Mouse (Mus musculus): ENCODE measurements around the gene Dach1. TPM values are rescaled to one million over a fixed set of nuclear protein-coding genes. Genes with fewer than 3 reads are reported as not detected.

Gene Dach1
- polyA plus RNA-seq, 1 experiment from 2014 or later = 13.6 TPM

GRCm38 (mm10) chr14:98002021-98002680 is 167.4 kb downstream of the Dach1 start:
- Histone ChIP-seq H3K9me3 (no peaks in the 10 kb centered on the region), H3K27ac (no peak overlapping the region), H3K4me1 (replicated peaks) (no peaks in the 10 kb centered on the region), H3K36me3 (no peaks in the 10 kb centered on the region), H3K27me3 (no peaks in the 10 kb centered on the region), H3K4me2 (replicated peaks) (no peak overlapping the region), H3K9ac (replicated peaks) (no peak overlapping the region), H3K4me3 (replicated peaks) (no peak overlapping the region)
- no peak for ATAC-seq
- 69% methylated on average over 1 of the region's 1 CpGs for WGBS

DNA sequence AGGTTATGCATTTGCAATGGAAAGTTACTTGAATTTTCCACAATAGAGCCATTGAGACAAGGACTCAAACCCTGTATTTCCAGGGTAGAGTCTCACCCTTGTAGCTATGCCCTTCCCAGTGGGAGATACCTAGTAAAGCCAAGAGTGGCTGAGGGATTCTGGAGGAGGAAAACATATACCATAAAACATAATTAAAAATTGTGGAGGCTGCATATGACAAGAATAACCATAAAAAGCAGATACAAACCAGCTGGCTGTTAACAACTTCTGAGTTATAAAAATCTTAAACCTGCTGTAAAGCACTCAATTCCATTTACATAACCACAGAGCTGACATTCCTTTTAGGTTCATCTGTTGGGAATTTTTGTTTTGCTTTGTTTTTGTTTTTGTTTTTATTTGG is 171.0 kb downstream of the Dach1 start:
- ATAC-seq = no peak
- Histone ChIP-seq H3K36me3 (no peaks in the 10 kb centered on the region), H3K9me3 (no peaks in the 10 kb centered on the region), H3K9ac (replicated peaks) (no peak overlapping the region), H3K4me3 (replicated peaks) (no peak overlapping the region), H3K4me1 (replicated peaks) (no peaks in the 10 kb centered on the region), H3K27me3 (no peaks in the 10 kb centered on the region), H3K4me2 (replicated peaks) (no peak overlapping the region), H3K27ac (no peak overlapping the region)

- Histone ChIP-seq H3K4me1 (replicated peaks) (peaks cover 7% of the 10 kb centered on the region; the same call in 1 of the 2 replicates), H3K27ac (no peak overlapping the region), H3K27me3 (no peaks in the 10 kb centered on the region), H3K9me3 (no peaks in the 10 kb centered on the region), H3K4me2 (replicated peaks) (no peak overlapping the region), H3K4me3 (replicated peaks) (no peak overlapping the region), H3K9ac (replicated peaks) (no peak overlapping the region), H3K36me3 (no peaks in the 10 kb centered on the region)
- no peak for ATAC-seq
- 88% methylated on average over 3 of the region's 3 CpGs for WGBS
Observed at GRCm38 (mm10) chr14:97983251-97983650, 186.3 kb downstream of the Dach1 start.

GRCm38 (mm10) chr14:97982676-97983075 is 186.9 kb downstream of the Dach1 start:
- Histone ChIP-seq H3K4me1 (replicated peaks) (peaks cover 7% of the 10 kb centered on the region; the same call in 1 of the 2 replicates), H3K9ac (replicated peaks) (no peak overlapping the region), H3K27me3 (no peaks in the 10 kb centered on the region), H3K27ac (no peak overlapping the region), H3K4me3 (replicated peaks) (no peak overlapping the region), H3K4me2 (replicated peaks) (no peak overlapping the region), H3K9me3 (no peaks in the 10 kb centered on the region), H3K36me3 (no peaks in the 10 kb centered on the region)
- no peak for ATAC-seq
- 80% methylated on average over 6 of the region's 6 CpGs for WGBS

- no peak overlapping the region for H3K27ac ChIP-seq
- H3K4me3 ChIP-seq (replicated peaks) = no peak overlapping the region
- H3K36me3 ChIP-seq = no peaks in the 10 kb centered on the region
- no peaks in the 10 kb centered on the region for H3K27me3 ChIP-seq
- no peaks in the 10 kb centered on the region for H3K9me3 ChIP-seq
- H3K4me1 ChIP-seq (replicated peaks) = peaks cover 19% of the 10 kb centered on the region
- H3K4me2 ChIP-seq (replicated peaks) = no peak overlapping the region
- ATAC-seq = no peak
- H3K9ac ChIP-seq (replicated peaks) = no peak overlapping the region
- 22% methylated on average over 4 of the region's 4 CpGs for WGBS
Observed at GRCm38 (mm10) chr14:97980879-97981278, 188.7 kb downstream of the Dach1 start.

DNA sequence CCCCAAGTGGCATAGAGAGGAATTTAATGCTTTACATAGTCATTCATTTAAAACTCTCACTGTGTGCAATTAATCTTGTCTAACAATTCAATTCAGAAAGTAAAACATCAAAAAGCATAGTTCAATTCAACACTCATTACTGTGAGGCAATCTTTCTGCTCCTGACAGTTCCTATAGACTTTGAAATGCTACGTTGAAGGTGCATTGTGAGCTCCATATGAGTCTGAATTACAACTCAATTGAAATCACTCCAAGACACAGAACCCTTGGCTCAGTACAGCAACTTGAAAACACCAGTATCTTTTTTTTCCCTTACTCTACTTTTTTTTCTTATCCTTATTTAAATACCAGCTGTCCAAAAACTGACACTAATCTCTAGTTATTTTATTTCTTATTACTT is 193.5 kb downstream of the Dach1 start:
- no peak overlapping the region for H3K27ac ChIP-seq
- no peaks in the 10 kb centered on the region for H3K36me3 ChIP-seq
- H3K9me3 ChIP-seq = no peaks in the 10 kb centered on the region
- H3K4me1 ChIP-seq (replicated peaks) = peaks cover 21% of the 10 kb centered on the region
- no peak overlapping the region for H3K4me3 ChIP-seq (replicated peaks)
- ATAC-seq = no peak
- no peak overlapping the region for H3K4me2 ChIP-seq (replicated peaks)
- no peak overlapping the region for H3K9ac ChIP-seq (replicated peaks)
- 6% methylated on average over 1 of the region's 1 CpGs for WGBS
- no peaks in the 10 kb centered on the region for H3K27me3 ChIP-seq

DNA sequence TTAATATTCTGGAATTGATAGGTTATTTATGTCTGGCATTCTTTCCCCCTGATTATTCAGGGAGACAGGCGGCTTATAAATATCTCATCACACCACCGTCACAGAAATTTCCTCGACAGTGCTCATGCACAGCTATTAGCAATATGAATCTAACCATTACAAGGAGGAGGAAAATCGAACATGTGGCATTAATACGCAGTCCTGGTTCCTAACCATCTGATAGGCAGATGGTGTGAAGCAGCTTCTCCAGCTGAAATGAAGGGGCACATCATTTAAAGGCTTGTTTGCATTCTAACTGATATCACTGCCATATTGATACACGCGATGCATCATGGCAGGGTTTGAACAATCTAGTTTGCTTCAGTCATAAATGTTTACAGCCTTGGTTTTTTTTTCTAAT is 194.1 kb downstream of the Dach1 start:
- H3K27ac ChIP-seq = no peak overlapping the region; the same call in 1 of the 2 replicates

DNA sequence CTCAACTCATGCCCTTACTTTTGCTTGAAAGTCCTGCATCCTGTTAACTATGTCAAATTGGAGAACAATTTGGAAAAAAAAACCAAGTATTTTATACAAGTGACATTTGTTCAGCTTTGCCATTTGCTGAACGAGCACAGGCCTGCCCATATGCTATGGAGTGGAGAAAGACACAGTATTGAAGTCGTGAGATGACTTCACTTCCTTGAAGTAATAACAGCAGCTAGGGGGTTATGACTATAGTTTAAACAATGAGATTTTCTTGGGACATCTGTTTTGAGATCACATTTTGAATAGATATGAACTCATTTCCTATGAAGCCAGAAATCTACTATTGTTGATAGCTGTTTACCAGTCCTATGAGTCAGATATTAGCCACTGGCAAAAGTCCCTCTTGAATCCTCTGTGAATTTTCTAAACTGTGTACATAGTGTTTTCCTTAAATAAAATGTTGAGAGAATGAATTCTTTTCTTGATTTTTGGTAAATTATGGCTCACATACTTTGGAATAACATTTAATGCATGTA is 205.0 kb downstream of the Dach1 start:
- no peak overlapping the region for H3K4me3 ChIP-seq (replicated peaks)
- peaks cover 22% of the 10 kb centered on the region for H3K4me1 ChIP-seq (replicated peaks)
- no peak for ATAC-seq
- WGBS = 68% methylated on average over 2 of the region's 2 CpGs
- no peaks in the 10 kb centered on the region for H3K27me3 ChIP-seq
- no peak overlapping the region for H3K4me2 ChIP-seq (replicated peaks)
- H3K9me3 ChIP-seq = no peaks in the 10 kb centered on the region
- no peak overlapping the region for H3K9ac ChIP-seq (replicated peaks)
- no peaks in the 10 kb centered on the region for H3K36me3 ChIP-seq
- no peak overlapping the region for H3K27ac ChIP-seq

More for the DNA sequence above, 194.1 kb downstream of the Dach1 start:
- WGBS = 57% methylated on average over 7 of the region's 7 CpGs
- H3K9me3 ChIP-seq = no peaks in the 10 kb centered on the region
- no peak overlapping the region for H3K4me2 ChIP-seq (replicated peaks)
- no peaks in the 10 kb centered on the region for H3K27me3 ChIP-seq
- no peaks in the 10 kb centered on the region for H3K36me3 ChIP-seq
- H3K4me3 ChIP-seq (replicated peaks) = no peak overlapping the region
- peaks cover 16% of the 10 kb centered on the region for H3K4me1 ChIP-seq (replicated peaks)
- no peak for ATAC-seq
- no peak overlapping the region for H3K9ac ChIP-seq (replicated peaks)

- Histone ChIP-seq H3K4me3 (replicated peaks) (no peak overlapping the region), H3K9ac (replicated peaks) (no peak overlapping the region), H3K9me3 (no peaks in the 10 kb centered on the region), H3K4me2 (replicated peaks) (no peak overlapping the region), H3K4me1 (replicated peaks) (peaks cover 22% of the 10 kb centered on the region), H3K36me3 (no peaks in the 10 kb centered on the region), H3K27me3 (no peaks in the 10 kb centered on the region), H3K27ac (no peak overlapping the region)
- ATAC-seq = peak; percentile 78
- WGBS = 42% methylated on average over 6 of the region's 6 CpGs
Observed at GRCm38 (mm10) chr14:97963624-97964023, 205.9 kb downstream of the Dach1 start.

- H3K9ac ChIP-seq (replicated peaks) = no peak overlapping the region
- no peak overlapping the region for H3K27ac ChIP-seq
- H3K4me3 ChIP-seq (replicated peaks) = no peak overlapping the region
- H3K36me3 ChIP-seq = no peaks in the 10 kb centered on the region
- WGBS = 96% methylated on average over 1 of the region's 1 CpGs
- no peaks in the 10 kb centered on the region for H3K9me3 ChIP-seq
- H3K4me2 ChIP-seq (replicated peaks) = no peak overlapping the region
- peaks cover 20% of the 10 kb centered on the region for H3K4me1 ChIP-seq (replicated peaks)
- no peak for ATAC-seq
- H3K27me3 ChIP-seq = no peaks in the 10 kb centered on the region
Observed at GRCm38 (mm10) chr14:97956356-97956755, 213.2 kb downstream of the Dach1 start.

GRCm38 (mm10) chr14:97945471-97945870 is 224.1 kb downstream of the Dach1 start:
- no peak for ATAC-seq
- H3K4me1 ChIP-seq (replicated peaks) = peaks cover 4% of the 10 kb centered on the region; the same call in 1 of the 2 replicates
- H3K9me3 ChIP-seq = no peaks in the 10 kb centered on the region
- WGBS = 29% methylated on average over 2 of the region's 2 CpGs
- no peaks in the 10 kb centered on the region for H3K27me3 ChIP-seq
- H3K9ac ChIP-seq (replicated peaks) = no peak overlapping the region
- H3K4me2 ChIP-seq (replicated peaks) = no peak overlapping the region
- no peaks in the 10 kb centered on the region for H3K36me3 ChIP-seq
- no peak overlapping the region for H3K4me3 ChIP-seq (replicated peaks)
- H3K27ac ChIP-seq = no peak overlapping the region

DNA sequence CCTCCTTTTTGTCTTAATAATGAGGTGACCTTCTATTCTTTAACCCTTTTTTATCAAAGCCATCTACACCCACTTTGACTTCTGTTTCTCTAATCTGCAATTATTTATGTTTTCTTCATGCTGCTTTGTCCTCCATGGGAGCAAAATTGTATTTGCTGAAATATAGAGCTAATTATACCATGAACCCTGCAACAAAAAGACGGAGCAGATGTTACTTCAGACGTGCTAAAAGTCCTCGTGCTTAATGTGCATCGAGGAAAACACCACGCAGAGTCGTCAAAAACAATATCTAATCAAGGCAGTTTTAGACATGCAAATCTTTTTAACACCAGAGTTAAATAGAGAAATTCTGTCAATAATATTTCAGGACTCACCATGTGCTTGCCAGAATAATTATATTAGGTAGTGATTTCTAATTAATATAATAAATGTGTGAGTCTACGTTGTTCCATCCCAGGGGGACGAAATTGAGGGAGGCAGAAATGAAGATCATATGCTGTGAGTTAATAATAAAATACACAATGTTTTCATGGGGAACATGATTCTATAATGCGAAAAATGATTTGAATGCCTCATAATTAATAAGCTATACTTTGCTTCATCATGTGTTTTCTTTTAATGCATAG is 224.8 kb downstream of the Dach1 start:
- ATAC-seq = peak; percentile 48; the same call in 1 of the 2 replicates
- H3K27me3 ChIP-seq = no peaks in the 10 kb centered on the region
- H3K36me3 ChIP-seq = no peaks in the 10 kb centered on the region
- H3K27ac ChIP-seq = no peak overlapping the region
- no peak overlapping the region for H3K4me3 ChIP-seq (replicated peaks)
- no peaks in the 10 kb centered on the region for H3K9me3 ChIP-seq
- H3K4me1 ChIP-seq (replicated peaks) = peaks cover 4% of the 10 kb centered on the region; the same call in 1 of the 2 replicates
- 40% methylated on average over 9 of the region's 9 CpGs for WGBS
- H3K4me2 ChIP-seq (replicated peaks) = no peak overlapping the region
- no peak overlapping the region for H3K9ac ChIP-seq (replicated peaks)

Data from midbrain, embryonic 13.5 days (tissue).